Mouse (Mus musculus) limb, embryonic 10.5 days (tissue): ENCODE data around the gene Abcd1. TPM values are rescaled to one million over a fixed set of nuclear protein-coding genes. Genes with fewer than 3 reads are reported as not detected.

ENCODE experiments used
- DNase-seq: peaks from one replicate; pipeline ENCODE4 v3.0.0-alpha.2; 2017; ENCODE audit warnings: low spot score
- H3K27ac ChIP-seq: fragments of 300-500 bp; sonication (generic); 2 replicates; pipeline ENCODE4 v1.5.1; 2016; ENCODE audit warnings: mild to moderate bottlenecking
- H3K27me3 ChIP-seq: fragments of 300-500 bp; sonication (generic); 2 replicates; pipeline ENCODE4 v1.6.1; 2016; ENCODE audit warnings: low read depth, mild to moderate bottlenecking; ENCODE audit not compliant: poor library complexity, severe bottlenecking
- H3K36me3 ChIP-seq: fragments of 300-500 bp; sonication (generic); 2 replicates; pipeline ENCODE4 v1.6.1; 2016; ENCODE audit warnings: mild to moderate bottlenecking, moderate library complexity
- H3K4me1 ChIP-seq: fragments of 300-500 bp; sonication (generic); 2 replicates; pipeline ENCODE4 v1.6.1; 2016
- H3K4me3 ChIP-seq: fragments of 300-500 bp; sonication (generic); 2 replicates; pipeline ENCODE4 v1.5.1; 2016; ENCODE audit warnings: mild to moderate bottlenecking, moderate library complexity
- H3K9me3 ChIP-seq: fragments of 300-500 bp; sonication (generic); replicated peaks from 2 replicates; pipeline ENCODE4 v1.6.1; 2016; ENCODE audit warnings: mild to moderate bottlenecking
- WGBS: fragments of 180-500 bp; shearing (Covaris S2); methylation state at CpG from one replicate; pipeline ENCODE4 v1.1.7; 2016; 5-methylcytosine and 5-hydroxymethylcytosine counted together
- polyA plus RNA-seq: library from polyadenylated mRNA; unstranded; fragments of >200 nt; fragmentation: Nextera tagmentation; extraction: Ambion mirVana; gene quantifications from 2 replicates; pipeline ENCODE4 v1.2.1, GENCODE M21; 2016

Gene Abcd1
- 9.2 and 12.7 TPM in 2 replicates for polyA plus RNA-seq

- DNase-seq = peak; percentile 90
- 20% methylated on average over 43 of the region's 45 CpGs for WGBS
- H3K36me3 ChIP-seq = peaks cover 28% of the 10 kb centered on the region
These were observed at the start of gene Abcd1, which contains the start of gene Bcap31 for GRCm38 (mm10) chrX:73716109-73716661. Abcd1 (plus strand) TSS chrX:73716597. Bcap31 (minus strand) TSS chrX:73716175.

GRCm38 (mm10) chrX:73672031-73672431 is 44.4 kb upstream of the Abcd1 start:
- Histone ChIP-seq H3K9me3 (no peaks in the 10 kb centered on the region), H3K27me3 (peaks cover 71% of the 10 kb centered on the region), H3K27ac (no peak overlapping the region), H3K36me3 (peaks cover 12% of the 10 kb centered on the region), H3K4me3 (no peak overlapping the region; the same call in 1 of the 2 replicates), H3K4me1 (peaks cover 23% of the 10 kb centered on the region)
- peak; percentile 45 for DNase-seq
- 50% methylated on average over 4 of the region's 4 CpGs for WGBS

More at GRCm38 (mm10) chrX:73716109-73716661, at the start of gene Abcd1, which contains the start of gene Bcap31:
- Histone ChIP-seq H3K27ac (peak within 1 kb of the TSS; percentile 86), H3K9me3 (no peaks in the 10 kb centered on the region), H3K4me3 (peak within 1 kb of the TSS; percentile 60), H3K27me3 (peaks cover 72% of the 10 kb centered on the region), H3K4me1 (peaks cover 32% of the 10 kb centered on the region)

GRCm38 (mm10) chrX:73672879-73673618 is 43.3 kb upstream of the Abcd1 start, which contains the start of gene Slc6a8:
Slc6a8 (plus strand) TSS chrX:73673150.
- no peaks in the 10 kb centered on the region for H3K9me3 ChIP-seq
- DNase-seq = peak; percentile 79
- H3K27ac ChIP-seq = peak within 1 kb of the TSS; percentile 85
- H3K36me3 ChIP-seq = peaks cover 20% of the 10 kb centered on the region
- 7% methylated on average over 17 of the region's 72 CpGs for WGBS
- H3K27me3 ChIP-seq = peaks cover 81% of the 10 kb centered on the region
- peaks cover 23% of the 10 kb centered on the region for H3K4me1 ChIP-seq
- peak within 1 kb of the TSS; percentile 65 for H3K4me3 ChIP-seq

- H3K4me3 ChIP-seq = peak overlapping the region; percentile 65
- peak; percentile 40 for DNase-seq
- peaks cover 25% of the 10 kb centered on the region for H3K36me3 ChIP-seq
- H3K27me3 ChIP-seq = peaks cover 86% of the 10 kb centered on the region
- H3K9me3 ChIP-seq = no peaks in the 10 kb centered on the region
- peak overlapping the region; percentile 85 for H3K27ac ChIP-seq
- WGBS = 12% methylated on average over 28 of the region's 42 CpGs
- H3K4me1 ChIP-seq = peaks cover 23% of the 10 kb centered on the region
These were observed 42.8 kb upstream of the Abcd1 start for GRCm38 (mm10) chrX:73673619-73673967.

- peaks cover 23% of the 10 kb centered on the region for H3K4me1 ChIP-seq
- peak overlapping the region; percentile 85 for H3K27ac ChIP-seq
- DNase-seq = peak; percentile 41
- H3K36me3 ChIP-seq = peaks cover 30% of the 10 kb centered on the region
- H3K9me3 ChIP-seq = no peaks in the 10 kb centered on the region
- WGBS = 23% methylated on average over 20 of the region's 20 CpGs
- H3K4me3 ChIP-seq = peak overlapping the region; percentile 65
- peaks cover 92% of the 10 kb centered on the region for H3K27me3 ChIP-seq
These were observed 42.3 kb upstream of the Abcd1 start for GRCm38 (mm10) chrX:73673968-73674661.

GRCm38 (mm10) chrX:73675231-73675630 is 41.2 kb upstream of the Abcd1 start:
- no peaks in the 10 kb centered on the region for H3K9me3 ChIP-seq
- 75% methylated on average over 2 of the region's 2 CpGs for WGBS
- DNase-seq = no peak
- peak overlapping the region; percentile 65; the same call in 1 of the 2 replicates for H3K4me3 ChIP-seq
- peaks cover 41% of the 10 kb centered on the region for H3K36me3 ChIP-seq
- peaks cover 92% of the 10 kb centered on the region for H3K27me3 ChIP-seq
- no peak overlapping the region for H3K27ac ChIP-seq
- H3K4me1 ChIP-seq = peaks cover 23% of the 10 kb centered on the region

GRCm38 (mm10) chrX:73676668-73677067 is 39.7 kb upstream of the Abcd1 start:
- peaks cover 56% of the 10 kb centered on the region for H3K36me3 ChIP-seq
- H3K4me1 ChIP-seq = peaks cover 23% of the 10 kb centered on the region
- DNase-seq = no peak
- 95% methylated on average over 4 of the region's 4 CpGs for WGBS
- no peaks in the 10 kb centered on the region for H3K9me3 ChIP-seq
- no peak overlapping the region for H3K4me3 ChIP-seq
- H3K27me3 ChIP-seq = peaks cover 97% of the 10 kb centered on the region
- H3K27ac ChIP-seq = no peak overlapping the region

- Histone ChIP-seq H3K27me3 (peaks cover 89% of the 10 kb centered on the region), H3K9me3 (no peaks in the 10 kb centered on the region), H3K27ac (no peak overlapping the region), H3K4me1 (no peaks in the 10 kb centered on the region), H3K36me3 (peaks cover 96% of the 10 kb centered on the region), H3K4me3 (no peak overlapping the region)
- no peak for DNase-seq
- 91% methylated on average over 2 of the region's 2 CpGs for WGBS
These were observed 32.2 kb upstream of the Abcd1 start for GRCm38 (mm10) chrX:73684156-73684555.

GRCm38 (mm10) chrX:73684978-73685377 is 31.4 kb upstream of the Abcd1 start:
- H3K9me3 ChIP-seq = no peaks in the 10 kb centered on the region
- no peak for DNase-seq
- H3K4me3 ChIP-seq = no peak overlapping the region
- peaks cover 89% of the 10 kb centered on the region for H3K27me3 ChIP-seq
- H3K27ac ChIP-seq = no peak overlapping the region
- no peaks in the 10 kb centered on the region for H3K4me1 ChIP-seq
- peaks cover 96% of the 10 kb centered on the region for H3K36me3 ChIP-seq

GRCm38 (mm10) chrX:73685629-73686028 is 30.8 kb upstream of the Abcd1 start:
- H3K4me1 ChIP-seq = no peaks in the 10 kb centered on the region
- no peak overlapping the region for H3K27ac ChIP-seq
- WGBS = 48% methylated on average over 3 of the region's 3 CpGs
- no peak for DNase-seq
- H3K4me3 ChIP-seq = no peak overlapping the region
- no peaks in the 10 kb centered on the region for H3K9me3 ChIP-seq
- peaks cover 94% of the 10 kb centered on the region for H3K36me3 ChIP-seq
- H3K27me3 ChIP-seq = peaks cover 89% of the 10 kb centered on the region

GRCm38 (mm10) chrX:73690917-73691629 is 25.3 kb upstream of the Abcd1 start:
- H3K9me3 ChIP-seq = no peaks in the 10 kb centered on the region
- peaks cover 64% of the 10 kb centered on the region for H3K27me3 ChIP-seq
- H3K27ac ChIP-seq = no peak overlapping the region
- WGBS = 74% methylated on average over 5 of the region's 5 CpGs
- H3K36me3 ChIP-seq = peaks cover 89% of the 10 kb centered on the region
- no peaks in the 10 kb centered on the region for H3K4me1 ChIP-seq
- no peak overlapping the region for H3K4me3 ChIP-seq
- peak; percentile 40 for DNase-seq

GRCm38 (mm10) chrX:73700472-73700871 is 15.9 kb upstream of the Abcd1 start:
- no peak for DNase-seq
- Histone ChIP-seq H3K4me1 (no peaks in the 10 kb centered on the region), H3K27ac (no peak overlapping the region), H3K9me3 (no peaks in the 10 kb centered on the region), H3K27me3 (peaks cover 16% of the 10 kb centered on the region), H3K36me3 (peaks cover 50% of the 10 kb centered on the region), H3K4me3 (no peak overlapping the region)
- 90% methylated on average over 1 of the region's 1 CpGs for whole genome bisulfite sequencing
